8 mouse cellular contexts compared by ENCODE assay signal in genomic region chr7:116444326-116444809, GRCm38 (mm10). TPM values are rescaled to one million over a fixed set of nuclear protein-coding genes. Genes with fewer than 3 reads are reported as not detected.
DNase-seq lines count a peak whose midpoint lies in the region; ATAC-seq and TF ChIP-seq lines count a peak whose summit lies in the region.

No protein-coding gene starts in this region.

- no peaks in the 10 kb centered on the region for H3K27me3 ChIP-seq in C2C12 (ENCODE audit: control insufficient read depth, insufficient read depth, insufficient read length)
- H3K27me3 ChIP-seq in forebrain, embryonic 12.5 days: no peaks in the 10 kb centered on the region
- H3K27me3 ChIP-seq in hindbrain, postnatal 0 days (ENCODE audit: insufficient read depth, low read length): no peaks in the 10 kb centered on the region
- peaks cover 26% of the 10 kb centered on the region for H3K27me3 ChIP-seq in liver, embryonic 14.5 days (ENCODE audit: control insufficient read depth, insufficient read depth, low read length)
- no peaks in the 10 kb centered on the region for H3K27me3 ChIP-seq in neural tube, embryonic 14.5 days (ENCODE audit: control insufficient read depth, insufficient read depth, low read length)

- H3K79me3 ChIP-seq in C2C12 (ENCODE audit: low read depth): peaks cover 31% of the 10 kb centered on the region

- H3K4me3 ChIP-seq in C2C12 (ENCODE audit: insufficient read depth, poor library complexity, severe bottlenecking): peak overlapping the region; percentile 57
- H3K4me3 ChIP-seq in forebrain, embryonic 12.5 days (replicated peaks): peak overlapping the region; percentile 94
- H3K4me3 ChIP-seq in hindbrain, postnatal 0 days (ENCODE audit: low read length): peak overlapping the region; percentile 55
- peak overlapping the region; percentile 57 to 79; a peak in 3 of 4 replicates for H3K4me3 ChIP-seq in liver, embryonic 14.5 days (ENCODE audit: insufficient read depth in 1 of 2, low read depth in 2 of 2, low read length in 2 of 2)
- peak overlapping the region; percentile 96 for H3K4me3 ChIP-seq in neural tube, embryonic 14.5 days (ENCODE audit: low read depth, low read length)

- ATAC-seq in forebrain, embryonic 12.5 days (ENCODE audit: low FRiP score): no peak
- no peak for ATAC-seq in hindbrain, postnatal 0 days
- ATAC-seq in liver, embryonic 14.5 days (ENCODE audit: insufficient read depth): no peak
- no peak for ATAC-seq in neural tube, embryonic 14.5 days (ENCODE audit: low read depth)

- peak; percentile 80 for DNase-seq in NIH3T3 (ENCODE audit: low read depth)
- no peak for DNase-seq in hindbrain, postnatal 0 days (ENCODE audit: low spot score)
- no peak for DNase-seq in liver, embryonic 14.5 days (ENCODE audit: low read depth in 3 of 3, low spot score in 3 of 3)
- no peak for DNase-seq in right cerebral cortex, postnatal 10 days (ENCODE audit: low spot score in 2 of 2)
- no peak for DNase-seq in thymus, postnatal 4 days

- no peak overlapping the region for H3K27ac ChIP-seq in forebrain, embryonic 12.5 days
- peak overlapping the region; percentile 83 for H3K27ac ChIP-seq in hindbrain, postnatal 0 days
- H3K27ac ChIP-seq in liver, embryonic 14.5 days: no peak overlapping the region
- H3K27ac ChIP-seq in neural tube, embryonic 14.5 days (ENCODE audit: low read depth, low read length): no peak overlapping the region

- peak overlapping the region; percentile 31 for H3ac ChIP-seq in C2C12 (ENCODE audit: control insufficient read depth, insufficient read length, low read depth)

- H3K9ac ChIP-seq in forebrain, embryonic 12.5 days: peak overlapping the region; percentile 75
- peak overlapping the region; percentile 57; the same call in 1 of the 2 replicates for H3K9ac ChIP-seq in hindbrain, postnatal 0 days (replicated peaks; ENCODE audit: low read length)
- no peak overlapping the region for H3K9ac ChIP-seq in liver, embryonic 14.5 days (replicated peaks)
- H3K9ac ChIP-seq in neural tube, embryonic 14.5 days (replicated peaks; ENCODE audit: low read depth, low read length): peak overlapping the region; percentile 91; the same call in 1 of the 2 replicates

- peak overlapping the region; percentile 73 for H3K4me2 ChIP-seq in forebrain, embryonic 12.5 days
- peak overlapping the region; percentile 79 for H3K4me2 ChIP-seq in hindbrain, postnatal 0 days (ENCODE audit: low read depth, low read length)
- peak overlapping the region; percentile 90 for H3K4me2 ChIP-seq in liver, embryonic 14.5 days (ENCODE audit: low read depth)
- peak overlapping the region; percentile 87 for H3K4me2 ChIP-seq in neural tube, embryonic 14.5 days (ENCODE audit: low read depth, low read length)

- H3K9me3 ChIP-seq in forebrain, embryonic 12.5 days: no peaks in the 10 kb centered on the region
- no peaks in the 10 kb centered on the region for H3K9me3 ChIP-seq in hindbrain, postnatal 0 days (ENCODE audit: low read length)
- no peaks in the 10 kb centered on the region for H3K9me3 ChIP-seq in liver, embryonic 14.5 days (ENCODE audit: control insufficient read depth, low read length)
- H3K9me3 ChIP-seq in neural tube, embryonic 14.5 days (ENCODE audit: control insufficient read depth, low read length): no peaks in the 10 kb centered on the region

- peaks cover 29% of the 10 kb centered on the region for H3K4me1 ChIP-seq in forebrain, embryonic 12.5 days
- H3K4me1 ChIP-seq in hindbrain, postnatal 0 days (ENCODE audit: insufficient read depth, low read length): no peaks in the 10 kb centered on the region; the same call in 1 of the 2 replicates
- H3K4me1 ChIP-seq in liver, embryonic 14.5 days (replicated peaks; ENCODE audit: control insufficient read depth in 2 of 2, insufficient read depth in 2 of 2, low read length in 1 of 2): peaks cover 0 to 7% of the 10 kb centered on the region in 2 experiments; a peak in 2 of 4 replicates
- H3K4me1 ChIP-seq in neural tube, embryonic 14.5 days (ENCODE audit: control insufficient read depth, insufficient read depth, low read length): peaks cover 16% of the 10 kb centered on the region

- TF ChIP-seq CTCF in C2C12 (IDR thresholded peaks at IDR 0.05; ENCODE audit: control insufficient read depth, insufficient read depth, insufficient read length): no peak
- no peak for TF ChIP-seq CTCF in hindbrain, postnatal 0 days (IDR thresholded peaks at IDR 0.05; ENCODE audit: low read depth)
- TF ChIP-seq CTCF in liver, embryonic 14.5 days (IDR thresholded peaks at IDR 0.05; ENCODE audit: low read depth): no peak

- peaks cover 39% of the 10 kb centered on the region for H3K79me2 ChIP-seq in C2C12 (ENCODE audit: control insufficient read depth, insufficient read depth)

- H3K36me3 ChIP-seq in C2C12 (ENCODE audit: control insufficient read depth, insufficient read depth): no peaks in the 10 kb centered on the region
- no peaks in the 10 kb centered on the region for H3K36me3 ChIP-seq in forebrain, embryonic 12.5 days (replicated peaks)
- H3K36me3 ChIP-seq in hindbrain, postnatal 0 days (ENCODE audit: insufficient read depth, low read length): no peaks in the 10 kb centered on the region
- no peaks in the 10 kb centered on the region for H3K36me3 ChIP-seq in liver, embryonic 14.5 days (replicated peaks; ENCODE audit: control insufficient read depth, insufficient read depth, low read depth)
- no peaks in the 10 kb centered on the region for H3K36me3 ChIP-seq in neural tube, embryonic 14.5 days (ENCODE audit: control insufficient read depth, insufficient read depth, low read length)

- TF ChIP-seq EP300 in liver, embryonic 14.5 days (IDR thresholded peaks at IDR 0.05; ENCODE audit: low read depth): no peak

- 11% methylated on average over 2 of the region's 2 CpGs for WGBS in forebrain, embryonic 12.5 days
- WGBS in hindbrain, postnatal 0 days: 2% methylated on average over 2 of the region's 2 CpGs
- WGBS in liver, embryonic 14.5 days (ENCODE audit: insufficient replicate concordance): 5% methylated on average over 2 of the region's 2 CpGs
- 10% methylated on average over 2 of the region's 2 CpGs for WGBS in neural tube, embryonic 14.5 days

TF ChIP-seq in C2C12, 6 proteins besides CTCF, POLR2A, EP300 and RAD21:
- no peak for TF ChIP-seq MYOG (IDR thresholded peaks at IDR 0.05; ENCODE audit: control insufficient read depth, extremely low read depth, insufficient read length)
- no peak for TF ChIP-seq MYOD1 (IDR thresholded peaks at IDR 0.05; ENCODE audit: control insufficient read depth, insufficient read length, low read depth)
- no peak for TF ChIP-seq FOSL1 (IDR thresholded peaks at IDR 0.05; ENCODE audit: insufficient read depth, low read length, poor library complexity, severe bottlenecking)
- no peak for TF ChIP-seq USF1 (IDR thresholded peaks at IDR 0.05; ENCODE audit: low read depth)
- TF ChIP-seq CEBPB (IDR thresholded peaks at IDR 0.05; ENCODE audit: low read depth): no peak
- TF ChIP-seq MAX (IDR thresholded peaks at IDR 0.05): no peak

RNA-seq across cellular contexts. Expression of gene Pik3c2a, which starts 1.1 kb away (rescaled TPM):
- polyA plus RNA-seq in C2C12 (2012; fragmentation: generic; extraction: Trizol): 4.1 TPM
- polyA plus RNA-seq in forebrain, embryonic 12.5 days (2016; fragmentation: Nextera tagmentation; extraction: Ambion mirVana): 26.6 and 32.4 TPM in 2 replicates
- total RNA-seq in hindbrain, postnatal 0 days (2014; rRNA removed): 19.7 and 24.3 TPM in 2 replicates
- polyA plus RNA-seq in hindbrain, postnatal 0 days (2015; fragmentation: Nextera tagmentation; extraction: Ambion mirVana): 9.5 and 11.8 TPM in 2 replicates
- polyA plus RNA-seq in liver, embryonic 14.5 days (2012; rRNA removed): 2.0 and 2.5 TPM in 2 replicates
- polyA plus RNA-seq in liver, embryonic 14.5 days (2014; fragmentation: Nextera tagmentation; extraction: Ambion mirVana): 2.9 and 3.0 TPM in 2 replicates
- polyA plus RNA-seq in neural tube, embryonic 14.5 days (2014; fragmentation: Nextera tagmentation; extraction: Ambion mirVana): 20.5 and 22.4 TPM in 2 replicates

RNA-seq across cellular contexts. Expression of gene Nucb2, which starts 59.8 kb away (rescaled TPM):
- 5.0 TPM for polyA plus RNA-seq in C2C12 (2012; fragmentation: generic; extraction: Trizol)
- 14.2 and 17.0 TPM in 2 replicates for polyA plus RNA-seq in forebrain, embryonic 12.5 days (2016; fragmentation: Nextera tagmentation; extraction: Ambion mirVana)
- 15.1 and 17.7 TPM in 2 replicates for total RNA-seq in hindbrain, postnatal 0 days (2014; rRNA removed)
- polyA plus RNA-seq in hindbrain, postnatal 0 days (2015; fragmentation: Nextera tagmentation; extraction: Ambion mirVana): 36.7 and 37.5 TPM in 2 replicates
- polyA plus RNA-seq in liver, embryonic 14.5 days (2012; rRNA removed): 0.87 and 2.2 TPM in 2 replicates
- 2.9 and 3.1 TPM in 2 replicates for polyA plus RNA-seq in liver, embryonic 14.5 days (2014; fragmentation: Nextera tagmentation; extraction: Ambion mirVana)
- 27.3 and 32.7 TPM in 2 replicates for polyA plus RNA-seq in neural tube, embryonic 14.5 days (2014; fragmentation: Nextera tagmentation; extraction: Ambion mirVana)
